Mouse (Mus musculus) B cell, adult 67 days (primary cell): Measurements from ENCODE around the gene Adtrp. TPM values are rescaled to one million over a fixed set of nuclear protein-coding genes. Genes with fewer than 3 reads are reported as not detected.

Experiments
- total RNA-seq, 2 experiments: library from RNA; stranded (reverse); gene quantifications; 4 replicates each; pipeline ENCODE4 v1.2.4; 2023

Adtrp gene
- total RNA-seq: not detected

GRCm38 (mm10) chr13:41847516-41848126, at the start of gene Adtrp:
TSS of gene Adtrp (minus strand) at chr13:41847684.

Other genes starting within 250 kb of the Adtrp start
- 10 to 100 TPM; 15.5 to 17.6 TPM for gene Tmem170b, start 241.8 kb downstream of the Adtrp start, total RNA-seq
- 10 to 100 TPM; 58.3 to 63.5 TPM for gene Hivep1, start 204.3 kb upstream of the Adtrp start, total RNA-seq